Mouse (Mus musculus) adrenal gland, postnatal 10 days (tissue): ENCODE data around the gene Man1c1. TPM values are rescaled to one million over a fixed set of nuclear protein-coding genes. Genes with fewer than 3 reads are reported as not detected.

Experiments
- DNase-seq: peaks from one replicate; pipeline ENCODE4 v3.0.0; 2021; ENCODE audit warnings: mixed read lengths
- total RNA-seq, 2 experiments: library from RNA; stranded (reverse); gene quantifications; 2 replicates each; pipeline ENCODE4 v1.2.3; 2021

Man1c1 gene
- total RNA-seq, 2 experiments from 2014 or later: 21.3 TPM

GRCm38 (mm10) chr4:134724974-134725373 is 20.9 kb upstream of the Man1c1 start:
- no peak for DNase-seq

- DNase-seq: no peak
These were observed 19.2 kb upstream of the Man1c1 start for GRCm38 (mm10) chr4:134723251-134723650.

- DNase-seq: no peak
These were observed 17.0 kb upstream of the Man1c1 start for GRCm38 (mm10) chr4:134721076-134721475.

- DNase-seq: no peak
These were observed 16.3 kb upstream of the Man1c1 start for GRCm38 (mm10) chr4:134720371-134720770.

GRCm38 (mm10) chr4:134719489-134719888 is 15.4 kb upstream of the Man1c1 start:
- DNase-seq: no peak

GRCm38 (mm10) chr4:134713937-134714336 is 9.8 kb upstream of the Man1c1 start:
- peak; percentile 93 for DNase-seq

- DNase-seq: no peak
These were observed 1.2 kb upstream of the Man1c1 start for GRCm38 (mm10) chr4:134705311-134705710.

GRCm38 (mm10) chr4:134704590-134704989 is 500 bp upstream of the Man1c1 start:
- no peak for DNase-seq

- peak; percentile 67 for DNase-seq
These were observed 882 bp downstream of the Man1c1 start for GRCm38 (mm10) chr4:134702981-134703834.

GRCm38 (mm10) chr4:134701934-134702333 is 2.2 kb downstream of the Man1c1 start:
- peak; percentile 83 for DNase-seq

GRCm38 (mm10) chr4:134700911-134701310 is 3.2 kb downstream of the Man1c1 start:
- no peak for DNase-seq

- DNase-seq: peak; percentile 39
These were observed 10.7 kb downstream of the Man1c1 start for GRCm38 (mm10) chr4:134693202-134693940.

GRCm38 (mm10) chr4:134692388-134692787 is 11.7 kb downstream of the Man1c1 start:
- DNase-seq: no peak

- DNase-seq: no peak
These were observed 17.9 kb downstream of the Man1c1 start for GRCm38 (mm10) chr4:134686022-134686661.

GRCm38 (mm10) chr4:134684637-134685338 is 19.3 kb downstream of the Man1c1 start:
- no peak for DNase-seq

- no peak for DNase-seq
These were observed 20.2 kb downstream of the Man1c1 start for GRCm38 (mm10) chr4:134683892-134684291.

- no peak for DNase-seq
These were observed 21.1 kb downstream of the Man1c1 start for GRCm38 (mm10) chr4:134683008-134683407.

GRCm38 (mm10) chr4:134682423-134682822 is 21.7 kb downstream of the Man1c1 start:
- no peak for DNase-seq

- no peak for DNase-seq
These were observed 22.3 kb downstream of the Man1c1 start for GRCm38 (mm10) chr4:134681819-134682218.

- DNase-seq: no peak
These were observed 26.3 kb downstream of the Man1c1 start for GRCm38 (mm10) chr4:134677556-134678508.

- no peak for DNase-seq
These were observed 28.3 kb downstream of the Man1c1 start for GRCm38 (mm10) chr4:134675800-134676199.
